Mouse (Mus musculus) heart, postnatal 10 days (tissue): Measurements from ENCODE around the gene Cmtm4. TPM values are rescaled to one million over a fixed set of nuclear protein-coding genes. Genes with fewer than 3 reads are reported as not detected.

Experiments used
- DNase-seq, 2 experiments: peaks; one replicate each; pipeline ENCODE4 v3.0.0; 2021
- intact Hi-C: fragments of 180-260 bp; cut with DNase I; formaldehyde crosslinking; loops from one replicate; pipeline ENCODE4 v1.15.1; 2025
- total RNA-seq, 2 experiments: library from RNA; stranded (reverse); gene quantifications; 2 replicates each; pipeline ENCODE4 v1.2.3; 2021

The Cmtm4 gene
- total RNA-seq, 2 experiments from 2014 or later, result 16.4 to 16.8 TPM

DNA sequence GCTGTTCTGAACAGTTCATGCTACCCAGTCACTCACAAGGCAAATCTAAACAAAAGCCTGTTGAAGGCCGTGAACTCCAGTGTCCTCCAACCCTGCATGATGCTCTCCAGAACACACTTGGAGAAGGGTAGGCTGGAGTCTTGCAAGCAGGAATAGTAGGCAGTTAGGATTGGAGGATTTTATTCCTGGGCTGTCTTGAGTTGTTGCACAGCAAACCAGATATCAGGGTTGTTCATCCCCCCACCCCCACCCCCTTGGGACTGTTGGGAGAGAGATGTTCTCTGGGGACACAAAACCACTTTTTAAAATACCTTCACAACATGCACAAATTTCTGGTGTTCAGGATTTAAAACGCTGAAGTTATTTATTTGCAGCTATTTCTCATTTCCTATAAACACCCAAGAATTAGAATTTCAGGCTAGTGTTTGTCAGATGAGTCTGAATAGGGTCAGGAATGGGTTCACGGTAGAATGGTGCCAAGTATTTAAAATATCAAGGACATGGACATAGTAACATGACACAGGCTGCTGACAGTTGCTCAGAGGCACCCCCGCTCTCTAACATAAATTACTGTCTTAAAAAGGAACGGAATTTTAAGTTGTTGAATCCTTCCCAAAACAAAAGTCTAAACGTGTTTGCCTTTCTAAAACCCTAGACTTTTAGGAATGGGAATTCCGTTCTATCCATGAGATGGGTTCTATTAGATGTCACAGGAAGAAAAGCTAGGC, 17.4 kb upstream of the Cmtm4 start:
- intact Hi-C loops, result no loop called here
- no peak for DNase-seq

DNA sequence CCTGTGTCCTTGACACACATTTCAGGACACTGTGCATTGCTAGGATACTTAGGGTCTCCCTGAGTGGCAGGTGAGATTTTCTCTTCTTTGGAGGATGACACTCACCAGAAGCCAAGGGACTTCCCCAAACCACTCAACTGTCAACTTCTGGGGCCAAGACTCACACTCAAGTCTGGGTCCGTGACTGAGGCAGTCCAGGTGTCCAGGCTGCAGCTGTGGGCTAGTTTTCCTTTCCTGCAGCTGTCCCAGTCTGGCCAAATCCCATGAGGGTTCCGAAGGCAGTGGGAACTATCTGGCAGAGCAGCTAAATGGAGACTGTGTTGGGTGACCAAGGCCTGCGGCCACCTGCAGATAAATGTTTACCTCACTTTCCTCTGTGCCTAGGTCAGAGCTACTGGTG, 16.4 kb upstream of the Cmtm4 start:
- no peak for DNase-seq
- intact Hi-C loops, result no loop called here

DNA sequence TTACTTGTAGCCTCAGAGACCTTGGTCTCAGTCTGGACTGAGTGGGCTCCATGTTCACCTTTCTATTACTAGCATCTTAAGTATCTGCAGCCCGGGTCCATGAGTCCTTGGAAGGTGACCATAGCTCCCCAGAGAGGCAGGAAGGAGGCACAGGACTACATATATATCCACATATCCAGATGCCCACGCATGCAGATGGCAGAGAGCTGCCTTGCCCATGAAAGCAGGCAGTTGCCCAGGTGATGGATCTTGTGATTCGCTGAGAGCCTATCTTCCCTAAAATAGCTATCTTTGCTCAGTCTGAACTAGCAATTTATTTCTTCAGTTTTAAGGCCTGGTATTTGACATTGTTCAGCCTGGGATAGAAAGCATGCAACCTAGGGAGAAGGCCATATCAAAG, 15.9 kb upstream of the Cmtm4 start:
- intact Hi-C loops, result no loop called here
- no peak for DNase-seq

DNA sequence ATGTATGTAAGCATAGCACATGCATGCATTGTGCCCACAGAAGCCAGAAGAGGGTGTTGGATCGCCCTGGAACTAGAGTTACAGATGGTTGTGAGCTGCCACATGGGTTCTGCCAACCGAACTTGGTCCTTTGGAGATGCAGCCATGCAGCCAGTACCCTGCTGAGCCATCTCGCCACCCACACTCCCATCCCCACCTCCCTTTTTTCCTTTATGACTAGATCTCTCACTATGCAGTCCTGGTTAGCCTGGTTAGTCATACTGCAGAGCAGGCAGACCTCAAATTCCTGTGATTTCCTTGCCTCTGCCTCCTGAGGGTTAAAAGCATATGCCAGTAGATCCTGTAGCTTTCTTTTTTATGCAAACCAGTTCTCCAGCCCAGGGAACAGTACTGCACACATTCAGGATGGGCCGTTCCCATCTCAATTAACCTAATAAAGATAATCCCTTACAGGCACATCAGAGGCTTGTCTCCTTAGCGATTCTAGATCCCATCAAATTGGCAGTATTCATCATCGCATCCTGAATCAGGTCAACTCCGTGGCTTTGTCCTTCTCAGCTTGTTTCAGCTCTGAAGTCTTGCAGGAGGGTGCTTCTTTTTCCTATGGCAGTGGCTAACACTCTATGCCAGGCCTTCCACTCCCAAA, 15.1 kb upstream of the Cmtm4 start:
- no peak for DNase-seq
- intact Hi-C loops, result no loop called here

DNA sequence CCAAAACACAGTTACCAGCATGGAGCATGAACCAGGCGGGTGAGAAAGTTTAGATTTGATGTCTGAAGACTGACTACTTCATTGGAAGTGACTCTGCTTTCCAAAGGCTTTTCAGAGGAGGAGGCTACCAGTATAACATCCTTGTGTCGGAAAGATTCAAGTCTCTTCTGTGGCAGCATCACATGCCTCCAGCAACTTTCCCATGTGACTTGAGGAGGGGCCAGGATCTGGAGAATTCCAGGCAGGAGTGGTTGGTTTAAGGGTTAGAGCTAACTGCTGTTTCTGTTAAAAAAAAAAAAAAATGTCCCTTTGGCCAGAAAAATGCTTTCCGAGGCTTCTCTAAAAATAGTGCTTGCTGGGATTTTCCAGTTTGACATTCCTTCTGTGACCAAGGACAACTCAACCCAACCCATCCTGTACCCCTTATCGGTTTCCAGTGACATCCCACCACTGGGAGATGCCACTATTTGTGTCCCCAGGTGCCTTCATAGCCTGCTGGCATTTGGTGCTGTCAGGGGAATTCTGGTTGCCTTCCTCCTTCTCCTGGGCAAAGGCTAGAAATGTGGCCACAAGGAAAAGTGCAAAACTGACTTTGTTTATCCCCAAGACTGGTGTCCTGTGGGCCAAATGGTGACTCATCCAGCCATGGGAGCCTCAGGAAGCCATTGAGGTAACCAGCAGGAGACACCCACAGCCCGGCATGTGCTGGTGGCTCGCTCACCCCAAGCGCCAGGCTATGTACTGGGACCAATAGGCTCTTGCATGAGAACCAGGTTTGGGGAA, 12.9 kb upstream of the Cmtm4 start:
- peak in 1 of 2 experiments; percentile 30 for DNase-seq
- intact Hi-C loops, result no loop called here

DNA sequence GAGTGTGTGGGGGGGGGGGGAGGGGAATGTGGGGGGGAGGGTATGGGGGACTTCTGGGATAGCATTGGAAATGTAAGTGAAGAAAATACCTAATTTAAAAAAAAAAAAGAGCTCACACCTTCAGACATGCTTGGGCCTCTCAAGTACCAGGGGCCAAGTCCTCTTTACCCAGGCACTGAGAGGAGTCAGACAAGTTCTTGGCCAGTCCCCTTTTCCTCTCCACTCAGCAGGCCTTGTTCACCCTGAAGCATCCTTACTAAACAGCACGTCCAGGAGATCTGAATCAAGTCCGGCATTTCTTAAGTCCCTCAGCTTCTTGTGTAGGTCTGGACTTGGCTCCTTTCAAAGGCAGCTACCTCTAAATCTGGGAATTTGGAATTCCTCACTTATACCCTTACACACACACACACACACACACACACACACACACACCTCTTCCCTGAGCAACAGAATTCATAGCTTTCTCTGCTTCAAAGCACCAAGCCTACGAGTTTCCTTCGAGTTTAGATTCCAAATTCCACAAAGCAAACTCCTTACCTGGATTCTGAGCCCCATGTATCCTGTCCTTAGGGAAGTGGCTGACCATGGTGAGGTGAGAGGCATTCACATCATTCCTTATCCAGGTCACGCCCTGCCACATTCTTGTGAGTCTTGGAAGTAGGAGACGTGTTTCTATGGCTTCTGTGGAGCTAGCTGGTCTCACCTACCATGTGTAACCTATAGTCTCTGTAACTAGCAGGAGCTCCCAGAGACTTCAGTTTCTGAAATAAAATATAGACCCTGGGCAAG, 10.9 kb upstream of the Cmtm4 start:
- no peak for DNase-seq
- intact Hi-C loops, result no loop called here

DNA sequence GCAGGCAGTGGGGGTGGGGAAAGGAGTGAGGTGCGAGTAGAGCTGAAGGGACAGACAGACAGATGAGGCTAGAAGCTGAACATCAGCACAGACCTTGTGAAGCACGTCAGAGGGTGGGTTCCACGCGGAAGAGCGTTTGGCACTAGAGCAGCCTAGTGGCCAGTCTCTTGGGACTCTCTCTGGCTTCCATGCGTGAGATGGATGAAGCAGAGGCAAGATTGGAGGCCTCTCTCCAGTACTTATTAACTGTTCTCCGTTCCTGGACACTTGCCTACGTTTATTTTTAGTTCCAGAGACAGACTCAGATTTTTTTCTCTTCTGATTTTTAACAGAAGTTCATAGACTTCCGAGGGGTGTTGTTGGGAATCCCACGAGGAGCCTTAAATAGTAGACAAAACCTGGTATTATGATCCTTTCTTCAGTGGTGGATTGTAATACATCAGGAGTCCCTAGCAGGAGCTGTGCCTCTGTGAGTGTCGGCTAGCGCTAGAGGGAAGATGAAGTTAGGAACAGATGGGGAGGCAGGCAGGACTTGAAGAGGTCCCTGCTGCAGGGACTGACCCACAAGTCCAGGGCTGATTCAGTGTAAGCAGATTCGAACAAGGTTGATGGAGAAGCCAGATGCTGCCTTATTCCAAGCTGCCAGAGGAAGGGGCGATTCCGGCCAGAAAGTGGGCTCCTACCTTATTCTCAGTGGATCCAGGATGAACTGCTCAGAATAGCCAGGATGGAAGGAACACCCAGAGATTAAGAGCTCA, 10.0 kb upstream of the Cmtm4 start:
- intact Hi-C loops, result loop anchor here (2.0 kb wide), 1 partner anchor 61 kb away; no protein-coding TSS in a partner anchor
- peak; percentile 57 to 66 for DNase-seq

DNA sequence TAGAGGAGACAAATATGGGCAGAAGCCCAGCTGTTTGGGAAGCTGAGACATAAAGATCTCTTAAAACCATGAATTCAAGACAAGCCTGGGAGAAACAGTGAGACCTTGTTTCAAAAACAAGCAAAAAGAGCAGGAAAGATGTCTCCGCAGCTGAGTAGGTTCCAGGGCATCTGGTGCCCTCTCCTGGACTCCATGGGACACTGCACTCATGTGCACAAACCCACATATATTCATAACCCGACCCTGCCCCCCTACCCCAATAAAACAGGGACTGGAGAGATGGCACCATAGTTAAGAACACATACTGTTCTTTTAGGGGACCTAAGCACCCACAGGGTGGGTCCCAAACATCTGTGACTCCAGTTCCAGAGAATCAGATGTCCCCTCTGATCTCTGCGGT, 8.0 kb upstream of the Cmtm4 start:
- intact Hi-C loops, result no loop called here
- no peak for DNase-seq

DNA sequence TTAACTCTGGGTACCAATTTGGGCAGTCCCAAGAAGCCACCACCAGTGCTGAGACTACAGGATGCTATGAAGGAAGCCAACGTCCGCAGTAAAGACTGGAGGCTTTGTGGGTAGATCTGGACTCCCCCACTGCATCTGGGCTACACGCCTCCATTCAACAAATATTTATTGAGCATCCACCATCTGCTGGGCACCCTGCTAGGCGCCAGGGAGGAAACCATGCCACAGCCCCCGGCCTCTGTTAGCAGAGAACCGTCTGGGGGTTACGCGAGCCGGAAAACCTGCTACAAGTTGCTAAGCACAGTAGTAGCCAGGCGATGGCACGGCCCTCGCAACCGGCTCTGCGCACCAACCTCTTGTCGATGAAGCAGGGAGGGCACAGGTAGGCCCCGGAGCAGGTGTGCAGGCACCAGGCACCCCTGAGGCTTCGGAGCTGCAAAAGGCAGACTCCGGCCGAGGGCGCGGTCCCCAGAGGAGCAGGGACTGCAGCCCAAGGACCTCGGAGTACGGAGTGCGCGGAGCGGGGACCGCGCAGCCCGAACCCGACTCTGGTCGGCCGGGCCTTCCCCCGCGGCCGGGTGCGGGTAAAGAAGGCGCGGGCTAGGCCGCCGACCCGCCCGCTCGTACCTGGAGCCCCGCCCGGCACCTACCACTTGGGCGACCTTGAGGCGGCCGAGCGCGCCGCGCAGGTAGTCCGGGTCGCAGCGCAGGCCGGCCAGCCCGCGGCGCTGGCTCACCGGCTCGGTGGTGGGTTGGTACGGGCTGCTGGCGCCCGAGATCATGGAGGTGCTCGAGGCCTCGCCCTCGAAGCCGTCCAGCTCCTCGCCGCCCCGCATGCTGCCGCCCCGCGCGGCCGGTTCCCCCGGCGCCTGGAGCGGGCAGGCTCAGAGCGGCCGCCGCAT, 555 bp downstream of the Cmtm4 start:
- peak; percentile 31 to 56 for DNase-seq
- intact Hi-C loops, result loop anchor here (2.0 to 5.0 kb wide), 2 partner anchors 42 to 50 kb away; no protein-coding TSS in a partner anchor

DNA sequence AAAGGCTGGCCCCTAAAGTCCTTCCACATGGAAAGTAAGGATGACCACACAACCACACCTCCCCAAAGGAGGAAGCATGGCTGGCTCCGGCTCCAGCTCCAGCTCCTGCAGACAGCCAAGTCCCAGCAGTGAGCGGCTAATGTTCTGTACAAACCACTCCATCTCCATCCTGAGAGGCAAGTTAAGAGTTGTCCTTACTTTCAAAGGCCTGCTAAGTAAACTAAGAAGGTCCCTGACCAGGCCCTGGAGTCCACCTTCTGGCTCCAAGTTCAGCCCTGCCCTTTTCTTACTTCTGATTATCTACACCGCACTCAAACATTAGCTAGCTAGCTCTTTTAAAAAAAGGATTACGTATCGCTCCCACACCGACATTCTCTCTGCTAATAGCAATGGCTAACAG, 1.8 kb downstream of the Cmtm4 start:
- DNase-seq, result no peak
- intact Hi-C loops, result loop anchor here (2.0 to 5.0 kb wide), 2 partner anchors 44 to 49 kb away; no protein-coding TSS in a partner anchor

DNA sequence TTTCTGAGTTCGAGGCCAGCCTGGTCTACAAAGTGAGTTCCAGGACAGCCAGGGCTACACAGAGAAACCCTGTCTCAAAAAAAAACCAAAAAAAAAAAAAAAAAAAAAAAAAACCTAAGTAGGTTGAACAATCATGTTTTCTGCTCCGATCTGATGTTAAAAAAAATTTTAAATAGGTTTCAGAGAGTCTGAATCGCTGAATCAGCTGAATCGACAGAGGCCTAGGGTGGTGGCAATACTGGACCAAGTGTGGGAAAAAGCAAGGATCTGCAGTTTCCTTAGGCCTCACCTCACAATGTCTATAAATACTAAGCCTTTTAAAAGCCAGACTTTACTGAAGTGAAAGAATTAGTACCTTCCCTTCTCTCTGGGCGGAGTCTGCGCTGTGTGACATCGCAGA, 2.5 kb downstream of the Cmtm4 start:
- intact Hi-C loops, result loop anchor here (5.0 kb wide), 1 partner anchor 44 kb away; no protein-coding TSS in a partner anchor
- DNase-seq, result no peak

DNA sequence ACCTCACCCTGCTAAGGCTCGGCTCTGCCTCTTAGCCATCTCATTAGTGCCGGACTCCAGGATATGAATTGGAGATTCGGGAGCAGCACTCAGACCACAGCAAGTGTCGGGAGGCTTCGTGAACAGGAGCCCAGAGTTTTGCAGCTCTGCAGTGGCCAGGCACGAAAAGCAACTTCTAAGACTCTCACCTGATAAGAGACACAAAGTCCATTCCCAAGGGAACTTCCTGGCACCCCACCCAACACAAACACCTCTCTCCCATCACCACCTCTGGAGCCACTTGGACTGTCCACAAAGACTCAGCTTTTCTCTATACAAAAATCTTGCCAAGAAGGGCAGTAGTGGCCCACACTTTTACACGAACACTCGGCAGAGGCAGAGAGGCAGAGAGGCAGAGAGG, 5.4 kb downstream of the Cmtm4 start:
- DNase-seq, result no peak
- intact Hi-C loops, result loop anchor here (5.0 kb wide), 1 partner anchor 47 kb away; no protein-coding TSS in a partner anchor

DNA sequence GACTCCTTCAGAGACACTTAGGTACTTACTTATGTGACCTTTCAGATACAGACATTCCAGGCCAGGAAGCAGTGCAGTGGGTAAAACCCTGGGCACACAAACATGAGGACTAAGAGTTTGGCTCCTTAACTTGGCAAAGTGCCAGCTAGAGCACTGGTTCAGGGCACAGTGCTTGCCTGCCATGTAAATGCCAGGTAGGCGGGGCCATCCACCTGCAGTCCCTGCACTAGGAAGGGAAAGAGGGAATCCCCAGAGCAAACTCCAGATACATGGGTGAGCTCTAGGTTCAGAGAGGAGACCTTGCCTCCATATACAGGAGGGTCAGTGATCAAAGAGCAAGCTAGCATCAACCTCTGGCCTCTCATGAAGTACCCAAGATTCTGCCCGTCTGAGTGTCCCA, 7.6 kb downstream of the Cmtm4 start:
- intact Hi-C loops, result no loop called here
- peak; percentile 54 to 59 for DNase-seq

DNA sequence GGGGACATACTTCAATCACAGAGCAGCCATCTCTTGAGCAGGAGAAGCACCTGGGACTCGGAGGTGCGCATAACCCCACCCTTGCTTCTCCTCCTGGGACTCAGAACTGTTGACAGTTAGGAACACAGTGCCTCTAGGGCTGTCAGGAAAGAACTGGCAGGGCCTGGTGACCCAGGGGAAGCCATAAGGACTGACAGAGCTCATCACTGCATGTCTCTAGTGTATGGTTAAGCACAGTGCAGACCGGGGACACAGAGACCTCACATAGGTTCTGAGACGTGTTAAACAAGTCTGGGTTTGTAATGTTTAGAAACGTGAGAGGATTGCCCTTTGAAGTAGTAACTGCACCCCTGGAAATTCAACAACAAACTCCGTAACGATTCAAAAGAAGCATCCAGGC, 8.1 kb downstream of the Cmtm4 start:
- DNase-seq, result no peak
- intact Hi-C loops, result no loop called here

DNA sequence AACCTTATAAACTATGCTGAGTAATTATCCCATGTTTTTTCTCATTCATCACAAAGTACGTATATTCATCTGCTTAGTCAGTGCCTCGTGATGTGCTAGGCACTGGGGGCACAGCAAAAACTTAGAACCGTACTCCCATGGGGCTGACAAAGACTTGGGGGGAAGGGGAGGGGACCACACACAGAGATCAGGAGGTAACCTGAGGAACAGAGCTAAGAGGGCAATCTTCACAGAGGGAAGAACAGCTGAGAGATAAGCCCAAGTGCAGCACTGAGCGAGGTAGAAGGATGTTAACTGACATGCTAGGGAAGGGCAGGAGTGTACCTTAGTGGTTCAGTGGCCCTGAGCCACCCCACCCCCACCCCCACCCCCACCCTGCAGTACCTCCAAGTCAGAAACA, 8.9 kb downstream of the Cmtm4 start:
- DNase-seq, result no peak
- intact Hi-C loops, result no loop called here

DNA sequence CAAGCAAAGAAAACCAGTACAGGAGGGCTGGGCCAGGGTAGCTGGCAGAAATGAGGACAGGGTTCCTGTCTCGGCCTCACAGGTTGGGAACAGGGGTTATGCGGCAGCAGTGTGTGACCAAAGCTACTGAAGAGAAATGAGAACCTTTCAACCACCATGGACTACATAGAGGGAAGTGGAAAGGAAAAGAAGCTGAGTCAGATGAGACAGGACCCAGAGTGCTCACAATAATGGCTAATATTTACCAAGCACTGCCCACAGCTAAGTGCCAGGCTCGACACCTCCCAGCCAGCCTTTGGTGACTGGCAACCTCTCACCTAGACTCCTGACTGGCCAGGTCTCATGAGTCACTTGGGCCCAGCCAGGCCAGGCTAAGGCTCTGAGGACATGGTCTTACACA, 11.6 kb downstream of the Cmtm4 start:
- intact Hi-C loops, result no loop called here

DNA sequence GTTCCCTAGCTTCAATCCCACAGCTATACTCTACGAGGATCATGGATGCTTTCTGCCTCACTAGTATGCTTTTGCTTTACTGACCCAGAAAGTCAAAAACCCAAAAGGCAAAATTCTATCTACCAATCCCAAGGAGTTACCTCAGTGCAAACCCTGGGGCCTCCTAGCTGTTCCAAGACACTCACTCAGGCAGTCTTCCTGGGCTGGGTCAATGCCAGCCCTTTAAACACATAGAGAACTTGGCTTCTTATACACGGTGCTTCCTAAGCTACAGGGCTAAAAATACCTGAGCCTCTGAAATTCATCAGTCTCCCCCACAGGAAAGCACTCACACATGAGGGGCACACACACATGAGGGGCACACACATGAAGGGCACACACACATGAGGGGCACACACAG, 12.3 kb downstream of the Cmtm4 start:
- no peak for DNase-seq
- intact Hi-C loops, result no loop called here

More for the DNA sequence above, 11.6 kb downstream of the Cmtm4 start:
- peak in 1 of 2 experiments; percentile 32 for DNase-seq

DNA sequence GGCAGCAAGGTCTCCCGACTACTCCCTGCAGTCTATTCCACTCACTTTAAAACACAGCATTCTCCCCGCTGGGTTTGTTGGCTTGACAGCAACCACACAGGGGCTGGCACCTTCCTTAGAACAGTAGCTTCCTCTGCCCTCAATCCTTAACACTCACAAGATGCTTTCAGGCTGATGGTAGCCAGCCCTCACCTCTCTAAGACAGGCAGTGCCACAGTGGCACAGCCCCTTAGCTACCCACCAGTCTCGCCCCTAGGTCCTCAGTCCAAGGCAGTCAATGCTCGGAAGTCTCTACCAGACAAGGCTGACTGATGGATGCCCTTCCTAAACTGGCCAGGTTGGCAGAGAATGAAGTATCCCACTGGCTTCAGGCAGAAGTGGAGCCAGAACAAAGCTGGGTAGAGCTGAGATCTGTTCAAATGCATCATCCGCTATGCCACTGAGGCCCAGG, 14.6 kb downstream of the Cmtm4 start:
- intact Hi-C loops, result no loop called here
- no peak for DNase-seq

DNA sequence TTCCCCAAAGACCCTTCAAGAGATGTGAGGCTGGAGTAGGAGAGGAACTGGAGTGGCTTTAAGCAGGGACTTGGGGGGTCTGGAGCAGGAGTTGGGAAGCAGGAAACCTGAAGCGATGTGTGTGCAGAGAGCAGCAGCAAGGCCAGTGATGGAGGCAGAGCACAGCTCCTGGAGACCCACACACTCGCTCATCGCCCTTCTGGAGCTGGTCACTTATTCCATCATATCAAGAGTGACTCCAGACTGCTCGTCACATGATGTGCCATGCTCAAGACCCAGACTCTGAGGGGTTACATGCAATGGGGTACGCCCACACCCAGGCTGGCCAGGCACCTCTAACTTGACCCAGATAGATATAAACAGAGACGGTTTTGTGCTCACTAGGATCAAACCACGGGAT, 15.3 kb downstream of the Cmtm4 start:
- no peak for DNase-seq
- intact Hi-C loops, result no loop called here
